Mouse (Mus musculus) cerebral cortex, adult 2 months (tissue): ENCODE results near the gene Zan.

Experiments used
- WGBS: fragments of 180-500 bp; shearing (Covaris S2); methylation state at CpG from one replicate; pipeline ENCODE4 v1.1.7; 2018; 5-methylcytosine and 5-hydroxymethylcytosine counted together

The Zan gene

GRCm38 (mm10) chr5:137350205-137351057 is 126.4 kb downstream of the Zan start:
- 1% methylated on average over 55 of the region's 55 CpGs for WGBS

- WGBS = 2% methylated on average over 31 of the region's 32 CpGs
These were observed 127.3 kb downstream of the Zan start, which contains the start of gene Ephb4 for GRCm38 (mm10) chr5:137349384-137350204. Gene Ephb4 (plus strand): TSS chr5:137350109.

- WGBS = 3% methylated on average over 33 of the region's 33 CpGs
These were observed 128.1 kb downstream of the Zan start for GRCm38 (mm10) chr5:137348482-137349383.

- 47% methylated on average over 7 of the region's 7 CpGs for WGBS
These were observed 129.0 kb downstream of the Zan start for GRCm38 (mm10) chr5:137347856-137348255.

GRCm38 (mm10) chr5:137346983-137347382 is 129.9 kb downstream of the Zan start:
- 90% methylated on average over 4 of the region's 4 CpGs for WGBS

- 88% methylated on average over 1 of the region's 1 CpGs for WGBS
These were observed 130.5 kb downstream of the Zan start for GRCm38 (mm10) chr5:137346388-137346787.

GRCm38 (mm10) chr5:137345821-137346220 is 131.0 kb downstream of the Zan start:
- WGBS = 39% methylated on average over 9 of the region's 9 CpGs

GRCm38 (mm10) chr5:137343412-137343811 is 133.5 kb downstream of the Zan start:
- 97% methylated on average over 5 of the region's 5 CpGs for whole genome bisulfite sequencing

- 69% methylated on average over 7 of the region's 7 CpGs for WGBS
These were observed 134.4 kb downstream of the Zan start for GRCm38 (mm10) chr5:137342407-137343012.

GRCm38 (mm10) chr5:137340222-137340621 is 136.6 kb downstream of the Zan start:
- WGBS = 72% methylated on average over 6 of the region's 6 CpGs

- 7% methylated on average over 22 of the region's 22 CpGs for WGBS
These were observed 137.4 kb downstream of the Zan start for GRCm38 (mm10) chr5:137339290-137339979.

GRCm38 (mm10) chr5:137338663-137339289 is 138.1 kb downstream of the Zan start:
- 3% methylated on average over 11 of the region's 11 CpGs for WGBS

- under 1% methylated on average over 19 of the region's 19 CpGs for WGBS
These were observed 138.6 kb downstream of the Zan start for GRCm38 (mm10) chr5:137338256-137338655.

- WGBS = 53% methylated on average over 8 of the region's 8 CpGs
These were observed 139.7 kb downstream of the Zan start for GRCm38 (mm10) chr5:137337190-137337589.

GRCm38 (mm10) chr5:137335066-137335465 is 141.8 kb downstream of the Zan start:
- 78% methylated on average over 6 of the region's 6 CpGs for WGBS

- WGBS = 45% methylated on average over 10 of the region's 10 CpGs
These were observed 142.5 kb downstream of the Zan start for GRCm38 (mm10) chr5:137334317-137334716.

- WGBS = 1% methylated on average over 44 of the region's 44 CpGs
These were observed 143.2 kb downstream of the Zan start, which contains the start of gene Slc12a9 for GRCm38 (mm10) chr5:137333512-137334174. Gene Slc12a9 (minus strand): TSS chr5:137333597.

- 17% methylated on average over 15 of the region's 15 CpGs for WGBS
These were observed 143.9 kb downstream of the Zan start for GRCm38 (mm10) chr5:137332857-137333511.

GRCm38 (mm10) chr5:137330910-137331309 is 146.0 kb downstream of the Zan start:
- WGBS = 87% methylated on average over 7 of the region's 7 CpGs
